Mouse (Mus musculus): ENCODE results near the gene Gm10570. TPM values are rescaled to one million over a fixed set of nuclear protein-coding genes. Genes with fewer than 3 reads are reported as not detected.

The Gm10570 gene
- polyA plus RNA-seq (2014; fragmentation: Nextera tagmentation; extraction: Ambion mirVana): 0.63 and 0.80 TPM in 2 replicates

- WGBS: under 1% methylated on average over 52 of the region's 52 CpGs
- Histone ChIP-seq H3K27me3 (replicated peaks; ENCODE audit: control insufficient read depth, insufficient read depth, low read length) (peaks cover 29% of the 10 kb centered on the region), H3K4me2 (ENCODE audit: low read length) (peak within 1 kb of the TSS; percentile 88), H3K36me3 (ENCODE audit: control insufficient read depth, insufficient read depth, low read length) (peaks cover 4% of the 10 kb centered on the region), H3K9ac (ENCODE audit: low read length) (peak within 1 kb of the TSS; percentile 70), H3K4me3 (ENCODE audit: low read depth, low read length) (peak within 1 kb of the TSS; percentile 43), H3K9me3 (replicated peaks; ENCODE audit: control insufficient read depth, low read length) (no peaks in the 10 kb centered on the region), H3K4me1 (ENCODE audit: control insufficient read depth, insufficient read depth, low read length) (peaks cover 4% of the 10 kb centered on the region), H3K27ac (ENCODE audit: low read depth, low read length) (no peak within 1 kb of the TSS)
- DNase-seq (ENCODE audit: low spot score): peak; percentile 64
- ATAC-seq: peak; percentile 83
Measured at GRCm38 (mm10) chr4:130308231-130309081, at the start of gene Gm10570, which contains the start of gene Fabp3. Gene Gm10570 (minus strand): TSS chr4:130308674. Gene Fabp3 (plus strand): TSS chr4:130308595.

GRCm38 (mm10) chr4:130357946-130358345 is 49.5 kb upstream of the Gm10570 start:
- no peak overlapping the region for H3K4me3 ChIP-seq (ENCODE audit: low read depth, low read length)
- DNase-seq (ENCODE audit: low spot score) (no peak), ATAC-seq (no peak)
- H3K4me2 ChIP-seq (ENCODE audit: low read length): no peak overlapping the region
- no peak overlapping the region for H3K9ac ChIP-seq (ENCODE audit: low read length)
- H3K36me3 ChIP-seq (ENCODE audit: control insufficient read depth, insufficient read depth, low read length): peaks cover 18% of the 10 kb centered on the region
- no peaks in the 10 kb centered on the region for H3K9me3 ChIP-seq (replicated peaks; ENCODE audit: control insufficient read depth, low read length)
- H3K27me3 ChIP-seq (replicated peaks; ENCODE audit: control insufficient read depth, insufficient read depth, low read length): no peaks in the 10 kb centered on the region
- no peak overlapping the region for H3K27ac ChIP-seq (ENCODE audit: low read depth, low read length)
- H3K4me1 ChIP-seq (ENCODE audit: control insufficient read depth, insufficient read depth, low read length): peaks cover 14% of the 10 kb centered on the region

GRCm38 (mm10) chr4:130352588-130352987 is 44.1 kb upstream of the Gm10570 start:
- ATAC-seq (no peak), DNase-seq (ENCODE audit: low spot score) (no peak)
- Histone ChIP-seq H3K4me3 (ENCODE audit: low read depth, low read length) (no peak overlapping the region), H3K36me3 (ENCODE audit: control insufficient read depth, insufficient read depth, low read length) (peaks cover 62% of the 10 kb centered on the region), H3K4me2 (ENCODE audit: low read length) (no peak overlapping the region), H3K27me3 (replicated peaks; ENCODE audit: control insufficient read depth, insufficient read depth, low read length) (no peaks in the 10 kb centered on the region), H3K4me1 (ENCODE audit: control insufficient read depth, insufficient read depth, low read length) (no peaks in the 10 kb centered on the region), H3K9me3 (replicated peaks; ENCODE audit: control insufficient read depth, low read length) (no peaks in the 10 kb centered on the region), H3K27ac (ENCODE audit: low read depth, low read length) (no peak overlapping the region), H3K9ac (ENCODE audit: low read length) (no peak overlapping the region)
- WGBS: 95% methylated on average over 7 of the region's 7 CpGs

DNA sequence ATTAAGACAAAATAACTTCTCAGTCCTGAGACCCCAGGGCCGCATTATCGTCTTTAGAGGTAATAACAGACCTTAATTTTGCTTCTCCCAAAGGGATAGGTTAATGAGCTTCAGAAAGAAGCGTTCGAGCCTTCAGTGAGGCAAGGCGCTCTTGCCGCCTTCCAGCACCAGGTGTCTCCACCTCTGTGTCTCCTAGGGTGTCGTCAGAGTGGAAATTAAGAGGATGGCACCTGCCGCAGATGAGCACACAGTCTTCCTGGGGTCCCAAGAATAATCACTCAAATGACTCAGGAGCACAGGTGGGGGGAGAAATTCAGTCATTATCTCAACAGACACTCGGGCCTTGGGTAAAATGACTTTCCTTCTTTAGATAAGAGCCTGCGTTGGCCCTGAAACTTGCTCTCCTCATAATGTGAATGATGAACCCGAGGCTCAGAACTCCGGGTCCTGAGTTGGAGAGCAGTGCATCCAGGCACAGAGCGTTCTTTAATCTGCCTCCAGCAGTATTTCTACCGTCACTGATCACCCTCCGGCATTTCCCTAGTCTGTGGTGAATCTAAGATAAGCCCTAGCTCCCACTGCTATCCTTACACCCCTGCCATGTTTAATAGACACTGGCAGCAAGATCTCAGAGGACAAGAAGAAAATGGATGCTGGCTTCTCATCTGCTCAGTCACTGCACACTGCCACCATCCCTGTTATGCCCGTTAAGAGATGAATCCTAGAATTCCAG is 42.4 kb upstream of the Gm10570 start:
- Histone ChIP-seq H3K9ac (ENCODE audit: low read length) (no peak overlapping the region), H3K4me3 (ENCODE audit: low read depth, low read length) (no peak overlapping the region), H3K4me2 (ENCODE audit: low read length) (no peak overlapping the region), H3K4me1 (ENCODE audit: control insufficient read depth, insufficient read depth, low read length) (no peaks in the 10 kb centered on the region), H3K27ac (ENCODE audit: low read depth, low read length) (no peak overlapping the region), H3K9me3 (replicated peaks; ENCODE audit: control insufficient read depth, low read length) (no peaks in the 10 kb centered on the region), H3K36me3 (ENCODE audit: control insufficient read depth, insufficient read depth, low read length) (peaks cover 65% of the 10 kb centered on the region), H3K27me3 (replicated peaks; ENCODE audit: control insufficient read depth, insufficient read depth, low read length) (no peaks in the 10 kb centered on the region)
- 89% methylated on average over 16 of the region's 16 CpGs for WGBS
- ATAC-seq (no peak), DNase-seq (ENCODE audit: low spot score) (no peak)

GRCm38 (mm10) chr4:130349666-130350065 is 41.2 kb upstream of the Gm10570 start:
- WGBS: 97% methylated on average over 6 of the region's 6 CpGs
- H3K27me3 ChIP-seq (replicated peaks; ENCODE audit: control insufficient read depth, insufficient read depth, low read length): no peaks in the 10 kb centered on the region
- no peak for ATAC-seq
- no peak overlapping the region for H3K9ac ChIP-seq (ENCODE audit: low read length)
- DNase-seq (ENCODE audit: low spot score): no peak
- H3K9me3 ChIP-seq (replicated peaks; ENCODE audit: control insufficient read depth, low read length): no peaks in the 10 kb centered on the region
- peaks cover 65% of the 10 kb centered on the region for H3K36me3 ChIP-seq (ENCODE audit: control insufficient read depth, insufficient read depth, low read length)
- no peak overlapping the region for H3K4me2 ChIP-seq (ENCODE audit: low read length)
- no peak overlapping the region for H3K27ac ChIP-seq (ENCODE audit: low read depth, low read length)
- H3K4me3 ChIP-seq (ENCODE audit: low read depth, low read length): no peak overlapping the region
- H3K4me1 ChIP-seq (ENCODE audit: control insufficient read depth, insufficient read depth, low read length): no peaks in the 10 kb centered on the region

DNA sequence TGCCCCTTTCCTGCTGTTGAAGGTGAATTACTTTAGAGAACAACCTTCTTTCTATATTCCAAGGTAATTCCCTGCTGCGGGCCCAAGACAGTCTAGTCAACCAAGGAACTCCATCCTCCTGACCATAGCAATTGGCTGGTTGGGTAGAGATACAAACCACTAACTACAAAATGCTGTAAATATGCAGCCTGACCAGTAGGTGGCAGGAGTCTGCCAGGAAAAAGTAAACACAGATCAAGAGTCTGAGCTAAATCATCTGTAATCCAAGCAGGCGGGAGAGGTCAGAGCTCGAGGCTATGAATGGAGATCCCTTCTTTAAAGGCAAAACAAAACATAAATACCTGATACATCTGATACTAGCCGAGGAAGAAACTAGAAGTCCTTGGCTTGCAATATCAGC is 33.2 kb upstream of the Gm10570 start:
- H3K9ac ChIP-seq (ENCODE audit: low read length): no peak overlapping the region
- no peak overlapping the region for H3K27ac ChIP-seq (ENCODE audit: low read depth, low read length)
- H3K4me1 ChIP-seq (ENCODE audit: control insufficient read depth, insufficient read depth, low read length): no peaks in the 10 kb centered on the region
- WGBS: 26% methylated on average over 4 of the region's 4 CpGs
- no peak overlapping the region for H3K4me3 ChIP-seq (ENCODE audit: low read depth, low read length)
- H3K36me3 ChIP-seq (ENCODE audit: control insufficient read depth, insufficient read depth, low read length): peaks cover 30% of the 10 kb centered on the region
- H3K27me3 ChIP-seq (replicated peaks; ENCODE audit: control insufficient read depth, insufficient read depth, low read length): no peaks in the 10 kb centered on the region
- DNase-seq (ENCODE audit: low spot score) (peak; percentile 77), ATAC-seq (no peak)
- H3K9me3 ChIP-seq (replicated peaks; ENCODE audit: control insufficient read depth, low read length): no peaks in the 10 kb centered on the region
- H3K4me2 ChIP-seq (ENCODE audit: low read length): no peak overlapping the region

- Histone ChIP-seq H3K4me2 (ENCODE audit: low read length) (no peak overlapping the region), H3K36me3 (ENCODE audit: control insufficient read depth, insufficient read depth, low read length) (peaks cover 47% of the 10 kb centered on the region), H3K4me3 (ENCODE audit: low read depth, low read length) (no peak overlapping the region), H3K4me1 (ENCODE audit: control insufficient read depth, insufficient read depth, low read length) (no peaks in the 10 kb centered on the region), H3K27me3 (replicated peaks; ENCODE audit: control insufficient read depth, insufficient read depth, low read length) (no peaks in the 10 kb centered on the region), H3K27ac (ENCODE audit: low read depth, low read length) (no peak overlapping the region), H3K9me3 (replicated peaks; ENCODE audit: control insufficient read depth, low read length) (no peaks in the 10 kb centered on the region), H3K9ac (ENCODE audit: low read length) (no peak overlapping the region)
- DNase-seq (ENCODE audit: low spot score) (no peak), ATAC-seq (no peak)
- 95% methylated on average over 5 of the region's 5 CpGs for WGBS
Measured at GRCm38 (mm10) chr4:130335867-130336266, 27.4 kb upstream of the Gm10570 start.

DNA sequence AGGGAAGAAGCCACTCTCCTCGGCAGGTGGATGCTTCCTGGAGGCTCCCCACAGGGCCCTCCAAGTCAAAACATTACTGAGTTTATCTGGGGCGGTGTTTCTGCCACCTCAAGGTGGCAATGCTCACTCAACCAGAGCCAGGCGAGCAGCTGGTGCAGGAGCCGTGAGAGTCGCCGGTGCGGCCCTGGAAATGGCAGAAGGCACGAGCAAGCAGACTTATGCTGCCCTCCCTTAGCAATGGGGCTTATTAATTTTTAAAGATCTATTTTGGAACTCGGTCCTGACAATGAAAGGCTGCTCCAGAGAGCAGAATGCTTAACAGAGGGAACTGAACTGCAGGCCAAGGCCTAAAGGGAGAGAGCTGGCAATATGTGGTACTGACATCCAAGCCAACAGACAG is 18.9 kb upstream of the Gm10570 start:
- peaks cover 59% of the 10 kb centered on the region for H3K36me3 ChIP-seq (ENCODE audit: control insufficient read depth, insufficient read depth, low read length)
- 84% methylated on average over 9 of the region's 9 CpGs for WGBS
- H3K27ac ChIP-seq (ENCODE audit: low read depth, low read length): no peak overlapping the region
- H3K4me2 ChIP-seq (ENCODE audit: low read length): no peak overlapping the region
- ATAC-seq: no peak
- no peaks in the 10 kb centered on the region for H3K4me1 ChIP-seq (ENCODE audit: control insufficient read depth, insufficient read depth, low read length)
- H3K27me3 ChIP-seq (replicated peaks; ENCODE audit: control insufficient read depth, insufficient read depth, low read length): no peaks in the 10 kb centered on the region
- no peaks in the 10 kb centered on the region for H3K9me3 ChIP-seq (replicated peaks; ENCODE audit: control insufficient read depth, low read length)
- no peak for DNase-seq (ENCODE audit: low spot score)
- no peak overlapping the region for H3K4me3 ChIP-seq (ENCODE audit: low read depth, low read length)
- H3K9ac ChIP-seq (ENCODE audit: low read length): no peak overlapping the region

DNA sequence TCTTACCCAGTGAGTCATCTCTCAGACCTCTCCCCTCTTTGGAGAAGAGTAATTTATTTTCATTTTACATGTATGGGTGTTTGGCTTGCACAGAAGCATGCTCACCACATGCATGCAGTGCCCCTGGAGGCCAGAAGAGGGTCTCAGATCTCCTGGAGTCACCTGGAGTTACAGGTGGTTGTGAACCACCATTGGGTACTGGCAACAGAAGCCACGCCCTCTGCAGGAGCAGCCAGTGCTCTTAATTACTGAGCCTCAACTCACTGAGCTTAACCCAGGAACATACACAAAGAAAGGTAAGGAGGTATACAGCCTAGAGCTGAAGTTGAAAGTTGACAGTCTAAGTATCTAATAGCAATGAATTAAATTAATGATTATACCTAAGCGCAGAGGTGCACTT is 17.0 kb upstream of the Gm10570 start:
- no peaks in the 10 kb centered on the region for H3K27me3 ChIP-seq (replicated peaks; ENCODE audit: control insufficient read depth, insufficient read depth, low read length)
- WGBS: 93% methylated on average over 2 of the region's 2 CpGs
- H3K4me1 ChIP-seq (ENCODE audit: control insufficient read depth, insufficient read depth, low read length): no peaks in the 10 kb centered on the region
- H3K9ac ChIP-seq (ENCODE audit: low read length): no peak overlapping the region
- no peak overlapping the region for H3K4me3 ChIP-seq (ENCODE audit: low read depth, low read length)
- ATAC-seq: no peak
- no peak overlapping the region for H3K4me2 ChIP-seq (ENCODE audit: low read length)
- no peak for DNase-seq (ENCODE audit: low spot score)
- H3K36me3 ChIP-seq (ENCODE audit: control insufficient read depth, insufficient read depth, low read length): peaks cover 72% of the 10 kb centered on the region
- no peak overlapping the region for H3K27ac ChIP-seq (ENCODE audit: low read depth, low read length)
- no peaks in the 10 kb centered on the region for H3K9me3 ChIP-seq (replicated peaks; ENCODE audit: control insufficient read depth, low read length)
